Mouse (Mus musculus): ENCODE measurements at regions not wholly inside any gene's neighbourhood (a gene's known extent, or its start where the extent isn't known, plus 50 kb on each side); places are given as distances from the start of the nearest gene placed in this dataset.

DNA sequence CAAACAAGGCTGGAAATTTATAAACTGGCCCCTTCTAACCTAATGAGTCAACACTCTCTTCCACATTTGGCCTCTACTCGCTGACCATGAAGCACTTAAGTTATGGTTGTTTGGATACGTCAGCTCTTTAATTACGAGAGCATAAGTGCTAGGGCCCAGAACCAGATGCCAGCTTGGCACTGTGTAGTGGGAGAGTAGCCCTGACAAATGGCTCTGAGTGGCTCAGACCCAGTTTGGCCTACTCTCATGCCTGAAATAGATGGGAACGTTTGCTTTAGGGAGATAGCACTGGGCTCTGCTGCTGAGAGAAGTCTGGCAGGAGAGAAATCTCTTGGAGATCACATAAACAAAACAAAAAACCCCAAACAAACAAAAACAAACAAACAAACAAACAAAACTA, 278.5 kb upstream of the Ubash3b start:
- TF ChIP-seq CTCF (IDR thresholded peaks at IDR 0.05; ENCODE audit: insufficient read depth, low read depth, low read length) = no peak
- no peak for TF ChIP-seq POLR2A (IDR thresholded peaks at IDR 0.05; ENCODE audit: insufficient read depth, low read depth, low read length)
